Mouse (Mus musculus): ENCODE data around the gene Irx4.

- TF ChIP-seq POLR2A (IDR thresholded peaks at IDR 0.05; ENCODE audit: borderline replicate concordance, low read depth, low read length) (no peak), CTCF (IDR thresholded peaks at IDR 0.05; ENCODE audit: low read depth, low read length) (no peak)
Observed at GRCm38 (mm10) chr13:73263128-73263971, 3.1 kb downstream of the Irx4 start.

Measured in bone marrow macrophage, adult 2 months (primary cell).